Mouse (Mus musculus) CD4-positive helper T cell, adult 2 months (primary cell): ENCODE measurements at regions not wholly inside any gene's neighbourhood (a gene's known extent, or its start where the extent isn't known, plus 50 kb on each side); places are given as distances from the start of the nearest gene placed in this dataset.

Experiments used
- DNase-seq: peaks from one replicate; pipeline ENCODE4 v3.0.0-alpha.2; 2012; ENCODE audit warnings: low read depth, missing footprints, low spot score

DNA sequence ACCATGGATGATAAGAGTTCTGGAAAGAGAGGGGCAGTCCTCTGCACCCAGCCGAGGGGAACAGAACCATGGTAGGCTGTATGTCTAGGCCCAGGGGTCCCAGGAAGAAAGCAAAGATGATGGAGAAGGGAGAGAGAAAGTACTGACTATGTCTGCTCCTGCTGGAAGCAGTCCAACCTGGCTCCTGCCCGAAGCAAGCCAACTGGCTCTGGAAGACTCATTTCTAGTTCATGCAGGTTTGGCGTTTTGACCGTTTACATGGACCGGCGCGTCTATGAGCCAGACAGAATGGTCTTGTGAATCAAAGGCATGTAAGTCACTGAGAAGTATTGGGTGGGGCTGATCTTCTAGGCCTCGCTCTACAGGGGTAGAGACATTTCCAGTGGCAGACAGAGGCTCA lies 385.6 kb downstream of the Zfp536 start:
- no peak for DNase-seq

DNA sequence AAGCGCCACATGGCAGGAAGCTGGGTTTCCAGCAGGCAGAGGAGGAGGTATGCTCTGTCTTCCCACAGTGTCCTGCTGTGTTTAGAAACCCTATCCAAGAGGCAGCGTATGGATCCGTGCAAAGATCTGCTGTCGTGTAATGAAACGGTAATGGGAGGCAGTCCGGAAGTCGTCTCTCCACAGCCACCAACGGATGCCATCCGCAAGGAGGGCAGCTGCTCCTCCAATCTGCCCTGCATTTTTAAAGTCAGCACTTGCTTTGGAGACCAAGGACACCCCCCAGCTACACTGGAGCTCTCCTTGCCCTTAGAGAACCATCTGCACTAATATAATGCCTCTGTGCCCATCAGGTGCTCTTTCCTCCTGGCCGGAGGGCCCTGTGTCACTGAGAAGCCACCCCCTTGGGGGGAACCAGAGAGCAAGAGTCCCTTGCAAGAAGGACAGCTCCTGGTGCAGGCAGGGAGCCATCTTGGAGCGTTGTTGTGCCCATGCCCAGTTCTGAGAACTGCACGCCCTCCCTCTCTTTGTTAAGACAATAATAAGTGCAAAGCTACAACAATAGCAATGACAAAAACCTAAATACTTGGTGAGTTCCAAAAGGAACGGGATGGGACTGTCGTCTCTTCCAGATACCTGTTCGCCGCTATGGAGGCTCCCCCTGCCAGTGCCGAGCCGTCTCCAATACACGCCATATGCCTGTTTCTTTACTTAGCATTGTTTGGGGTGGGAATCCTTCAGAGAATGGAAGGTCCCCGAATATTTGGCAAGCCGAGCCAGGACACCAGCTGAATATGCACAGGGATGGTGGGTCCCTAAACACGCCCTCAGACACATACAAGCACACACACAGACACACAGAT lies 384.4 kb downstream of the Zfp536 start:
- no peak for DNase-seq

DNA sequence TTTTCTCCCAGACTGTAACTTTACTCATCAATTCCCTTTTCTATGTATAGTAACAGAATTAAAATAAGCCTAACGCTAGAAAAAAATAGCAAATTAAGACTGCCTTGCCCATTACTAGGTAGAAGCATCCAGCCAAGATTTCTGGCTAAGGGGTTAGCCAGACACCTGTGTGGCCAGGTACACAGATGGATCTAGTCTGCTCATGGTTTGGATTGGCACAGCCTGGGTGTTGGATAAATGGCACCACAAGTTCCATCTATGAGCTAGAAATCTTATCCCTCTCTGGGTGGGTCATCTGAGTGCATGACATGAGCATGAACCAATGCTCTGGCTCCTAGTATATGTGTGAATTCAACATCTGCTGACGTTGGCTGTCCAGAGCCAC lies 383.7 kb downstream of the Zfp536 start:
- DNase-seq = no peak

DNA sequence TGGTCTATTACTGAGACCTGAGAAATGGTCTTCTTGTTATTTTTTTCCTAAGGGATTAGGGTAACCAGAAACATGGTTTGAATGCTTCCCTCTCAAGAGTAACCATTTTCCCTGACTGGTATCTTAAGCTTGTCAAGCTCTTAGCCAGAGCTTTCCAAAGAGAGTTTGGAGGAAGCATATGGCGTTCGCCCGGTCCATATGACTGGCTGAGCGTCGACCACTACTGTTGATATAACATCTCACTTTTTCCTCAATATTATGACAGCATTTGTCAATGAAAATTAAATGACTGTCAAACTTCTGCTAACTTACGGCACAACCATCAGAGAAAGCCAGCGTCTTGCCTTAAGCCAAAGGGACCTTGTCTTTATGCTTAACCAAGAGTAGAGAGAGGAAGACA lies 383.2 kb downstream of the Zfp536 start:
- no peak for DNase-seq

DNA sequence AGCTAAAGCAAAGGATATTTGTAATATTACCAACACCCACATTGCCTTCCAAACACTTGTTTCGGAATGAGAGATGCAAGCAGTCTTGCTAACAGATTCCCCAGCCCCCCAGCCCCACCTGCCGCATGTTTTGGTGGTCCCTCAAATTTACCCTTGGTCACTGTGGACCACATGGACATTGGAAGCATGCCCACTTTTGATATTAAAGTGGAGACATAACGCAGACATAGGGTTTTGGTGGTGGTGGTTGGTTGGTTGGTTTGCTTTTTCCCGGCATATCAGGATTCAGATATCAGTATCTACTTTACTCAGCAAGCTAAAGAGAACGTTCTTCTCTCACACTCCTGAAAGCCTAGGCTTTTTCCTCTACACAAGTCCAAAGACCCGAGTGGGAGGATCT lies 381.3 kb downstream of the Zfp536 start:
- DNase-seq = no peak

DNA sequence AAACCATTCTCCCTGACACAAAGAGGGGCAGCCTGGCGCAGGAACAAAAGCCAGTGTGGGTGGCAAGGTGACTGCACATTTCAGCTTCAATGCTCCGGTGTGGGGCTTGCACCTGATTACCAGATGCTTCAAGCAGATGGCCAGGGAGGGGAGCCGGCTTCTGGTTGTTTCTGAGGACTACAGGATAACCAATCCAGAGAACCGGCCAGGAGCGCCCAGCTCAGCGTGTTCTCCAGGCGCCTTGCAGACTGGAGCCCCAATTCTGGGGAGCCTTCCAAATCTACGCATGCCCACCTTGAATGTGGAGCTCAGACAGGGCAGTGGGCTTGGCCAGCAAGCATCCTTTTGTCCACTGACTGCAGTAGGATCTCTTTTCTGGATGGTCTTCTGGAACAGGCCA lies 380.8 kb downstream of the Zfp536 start:
- no peak for DNase-seq

DNA sequence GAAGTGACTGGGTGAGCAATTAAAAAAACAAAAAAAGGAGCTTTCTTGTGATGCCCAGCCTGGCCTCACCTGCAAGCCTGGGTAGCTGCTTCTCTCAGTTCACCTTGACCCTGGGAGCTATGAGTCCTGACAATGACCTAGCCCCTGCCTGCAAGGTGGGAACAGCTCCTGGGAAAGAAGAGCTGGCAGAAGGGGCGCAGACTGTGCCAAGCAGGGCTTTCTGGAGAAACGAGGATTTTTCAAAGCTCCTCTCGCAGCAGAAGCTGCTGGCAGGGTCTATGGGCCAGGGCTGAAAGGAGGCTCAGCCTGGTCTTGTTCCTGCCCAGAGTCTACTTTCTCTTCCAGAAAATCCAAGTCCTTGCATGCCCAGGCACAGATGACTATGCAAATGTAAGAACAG lies 380.4 kb downstream of the Zfp536 start:
- DNase-seq = no peak

DNA sequence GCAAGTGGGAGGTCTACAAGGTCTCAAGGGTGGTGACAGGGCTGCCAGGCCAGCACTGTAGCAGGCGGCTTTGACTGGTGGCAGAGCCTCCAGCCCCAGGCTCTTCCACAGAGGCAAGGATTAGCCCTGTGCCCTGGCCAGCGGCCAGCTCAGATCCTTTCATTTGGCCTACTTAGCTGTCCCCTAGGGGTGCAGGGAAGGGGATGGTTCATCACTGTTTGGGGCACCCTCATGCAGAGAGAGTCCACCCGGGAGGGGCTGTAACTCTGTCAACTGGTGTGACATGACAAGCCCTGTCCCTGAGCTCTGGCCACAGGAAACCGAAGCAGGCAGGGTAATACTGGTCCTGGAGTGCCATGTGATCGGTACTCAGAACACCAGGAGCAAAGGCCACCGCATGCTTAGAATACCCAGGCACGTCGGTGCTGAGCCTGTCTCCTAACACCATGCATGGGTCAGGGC lies 378.4 kb downstream of the Zfp536 start:
- no peak for DNase-seq

DNA sequence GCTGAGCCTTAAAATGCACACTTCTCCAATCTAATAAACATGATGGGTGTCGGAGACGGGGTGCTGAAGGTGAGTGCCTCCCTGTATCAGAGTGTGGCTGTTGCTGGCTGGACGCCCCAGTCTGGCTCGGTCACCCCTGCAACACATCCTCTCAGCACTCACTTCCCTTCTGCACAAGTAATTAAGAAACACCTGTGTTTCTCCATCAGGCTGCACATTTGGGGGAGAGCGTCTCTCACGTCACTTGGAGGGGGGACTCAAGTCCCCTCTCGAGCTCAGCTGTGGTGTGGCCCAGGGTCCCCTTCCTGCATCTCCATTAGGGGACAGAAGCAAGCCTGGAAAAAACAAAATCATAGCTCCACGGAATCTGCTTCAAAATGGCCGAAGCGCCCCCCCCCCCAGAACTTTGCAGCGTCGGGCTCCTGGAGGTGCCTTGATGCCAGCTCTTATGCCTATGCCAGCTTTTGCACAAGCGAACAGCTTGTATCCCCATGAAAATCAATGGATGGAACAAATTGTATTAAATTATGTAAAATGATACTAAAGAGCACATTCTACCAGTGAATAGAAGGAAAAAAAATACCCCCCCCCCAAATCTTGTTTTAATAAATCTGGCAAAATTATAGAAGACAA lies 377.4 kb downstream of the Zfp536 start:
- no peak for DNase-seq

DNA sequence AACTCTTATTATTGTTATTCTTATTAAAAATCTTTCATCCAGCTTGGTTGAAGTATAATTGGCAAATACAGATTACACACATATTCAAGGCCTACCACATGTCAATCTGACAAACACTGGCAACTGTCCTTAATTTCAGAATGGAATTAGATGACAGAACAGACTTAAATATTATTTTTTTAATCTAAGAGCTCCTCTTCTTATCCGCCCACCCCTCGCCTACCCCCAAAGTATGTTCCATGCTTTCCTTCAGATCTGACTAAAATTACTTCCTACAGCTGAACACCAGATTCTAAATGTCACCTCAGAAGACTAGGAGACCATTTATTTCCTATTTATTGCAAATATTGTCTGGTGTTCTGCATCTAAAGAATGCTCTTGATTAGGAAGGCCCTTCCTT lies 370.0 kb downstream of the Zfp536 start:
- no peak for DNase-seq

DNA sequence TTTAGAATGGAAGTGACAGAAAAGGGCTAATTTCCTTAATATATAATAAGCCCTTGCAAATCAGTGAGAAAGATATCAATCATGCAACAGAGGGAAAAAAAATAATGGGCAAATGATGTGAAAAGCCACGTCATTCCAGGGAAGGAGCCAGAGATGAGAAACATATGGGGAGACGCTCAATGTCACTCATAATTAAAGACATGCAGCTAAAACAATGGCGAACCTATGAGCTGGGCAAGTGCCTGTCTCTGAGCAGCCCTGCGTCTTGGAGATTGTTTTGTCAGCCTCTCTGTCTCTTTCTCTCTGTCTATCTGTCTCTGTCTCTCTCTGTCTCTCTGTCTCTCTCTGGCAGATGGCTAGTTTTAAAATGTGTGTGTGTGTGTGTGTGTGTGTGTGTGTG lies 360.1 kb downstream of the Zfp536 start:
- no peak for DNase-seq

DNA sequence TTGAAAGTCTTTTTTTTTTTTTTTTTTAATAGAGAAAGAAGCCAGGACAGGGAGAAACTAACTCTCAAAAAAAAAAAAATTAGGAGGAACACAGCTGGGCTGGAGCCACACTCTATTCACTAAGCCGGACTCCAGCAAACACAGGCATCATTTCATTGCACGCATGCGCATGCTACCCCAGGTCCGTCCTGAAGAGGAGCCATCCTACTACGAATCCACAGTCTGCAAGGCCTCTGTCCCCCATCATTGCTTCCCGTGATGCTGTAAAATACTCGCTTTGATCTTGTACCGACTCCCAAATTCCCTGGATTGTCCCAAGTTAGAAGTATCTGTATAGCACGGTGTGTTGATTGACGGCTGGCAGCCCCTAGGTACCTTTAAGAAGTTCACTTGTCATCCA lies 351.7 kb downstream of the Zfp536 start:
- DNase-seq = no peak
